Mouse (Mus musculus) stomach, postnatal 0 days (tissue): ENCODE measurements around the gene Atf6b.

Experiments used
- CTCF ChIP-seq: IDR thresholded peaks from 2 replicates; pipeline ENCODE4 v1.5.1; 2016; ENCODE audit warnings: antibody characterized with exemption, low read depth, mild to moderate bottlenecking, moderate library complexity
- EP300 ChIP-seq: optimal IDR thresholded peaks from 2 replicates; pipeline ENCODE3; 2016; ENCODE audit warnings: antibody characterized with exemption

GRCm38 (mm10) chr17:34659897-34660214 is 12.9 kb downstream of the Atf6b start:
- TF ChIP-seq CTCF = no peak
- TF ChIP-seq EP300 = no peak
